Mouse (Mus musculus): Measurements from ENCODE around the gene Arrb1.
A peak's percentile ranks its signal among the peaks of the same experiment; 100 is the strongest.
"Not testable (repeated sequence)": the region's sequence is repeated elsewhere in the genome, so short reads cannot be mapped to it uniquely, and the experiment has no call there.

Gene Arrb1

DNA sequence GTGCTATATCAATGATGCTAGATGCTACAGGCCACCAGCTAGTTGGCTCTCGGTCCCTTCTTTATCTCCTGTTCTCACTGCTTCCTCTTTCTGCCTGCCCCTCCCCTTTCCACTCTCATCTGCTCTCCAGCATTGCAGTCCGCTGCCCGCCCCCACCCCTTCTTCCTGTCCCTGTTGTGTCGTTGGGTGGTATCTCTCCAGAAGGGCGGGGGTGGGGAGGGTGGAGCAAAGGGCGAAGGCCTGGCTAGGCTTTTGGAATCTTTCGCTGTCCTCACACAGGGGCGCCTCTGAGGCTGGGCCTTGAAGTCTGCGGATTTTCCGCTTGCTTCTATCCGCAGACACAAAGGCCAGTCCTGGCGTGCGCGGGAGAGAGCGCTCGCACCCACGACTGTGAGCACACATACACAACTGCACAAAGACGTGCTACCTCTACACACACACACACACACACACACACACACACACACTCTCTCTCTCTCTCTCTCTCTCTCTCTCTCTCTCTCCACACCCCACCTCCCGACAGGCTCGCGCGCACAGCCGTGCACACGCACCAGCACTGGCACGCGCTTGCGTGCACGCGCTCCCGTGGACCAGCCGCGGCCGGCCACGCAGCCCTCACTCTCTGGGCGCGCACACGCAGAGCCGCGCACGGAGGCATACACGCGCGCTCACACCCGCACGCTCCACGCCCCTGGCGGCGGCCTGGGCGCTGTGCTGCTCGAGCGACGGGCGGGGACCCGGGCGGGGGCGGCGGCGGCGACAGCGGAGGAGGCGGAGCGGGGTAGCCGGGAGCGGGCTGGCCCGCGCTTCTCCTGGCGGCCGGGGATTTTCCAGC, at the start of gene Arrb1:
Gene Arrb1, plus strand, starts transcription at position 566 of the 835 bp plus-strand sequence.
- DNase-seq = peak; percentile 89

DNA sequence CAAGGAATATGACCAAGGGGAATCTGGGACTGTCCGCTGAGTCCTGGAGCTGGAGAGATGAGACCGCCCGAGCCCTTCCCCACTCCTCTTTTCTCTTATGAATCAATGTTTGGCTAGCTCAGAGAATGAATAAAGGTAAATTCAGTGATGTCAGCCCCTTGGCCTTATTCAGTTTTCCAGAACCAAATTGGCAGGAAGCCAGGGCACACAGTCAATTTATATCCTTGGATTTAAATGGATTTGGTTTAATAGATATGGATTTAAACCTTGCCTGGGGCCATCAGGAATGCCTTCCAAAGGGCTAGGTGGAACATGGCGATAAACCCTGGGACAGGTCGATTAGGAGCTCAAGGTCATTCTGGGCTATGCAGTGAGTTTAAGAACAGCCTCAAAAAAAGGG, 45.6 kb upstream of the Arrb1 start:
- DNase-seq = no peak

GRCm38 (mm10) chr7:99499128-99499527, 36.1 kb upstream of the Arrb1 start:
- DNase-seq = peak; percentile 20

DNA sequence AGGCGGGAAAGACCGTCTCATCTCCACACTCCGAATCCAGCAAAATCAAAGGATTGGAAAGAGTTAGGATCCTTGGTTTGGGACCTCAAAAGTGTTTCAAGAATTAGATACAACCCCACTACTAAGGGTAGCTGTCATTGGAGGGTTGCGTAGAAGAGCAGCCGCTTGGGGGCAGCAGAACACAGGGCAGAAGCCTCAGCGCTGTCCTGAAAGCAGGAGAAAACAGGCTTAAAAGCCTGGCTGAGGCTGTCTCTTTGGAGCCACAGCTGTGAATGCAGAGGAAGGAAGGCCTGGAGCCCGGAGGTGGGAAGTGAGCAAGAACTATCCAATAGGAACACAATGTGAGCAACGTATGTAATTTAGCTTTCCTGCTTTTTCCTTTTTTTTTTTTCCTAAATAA, 35.1 kb upstream of the Arrb1 start:
- DNase-seq = peak; percentile 79

DNA sequence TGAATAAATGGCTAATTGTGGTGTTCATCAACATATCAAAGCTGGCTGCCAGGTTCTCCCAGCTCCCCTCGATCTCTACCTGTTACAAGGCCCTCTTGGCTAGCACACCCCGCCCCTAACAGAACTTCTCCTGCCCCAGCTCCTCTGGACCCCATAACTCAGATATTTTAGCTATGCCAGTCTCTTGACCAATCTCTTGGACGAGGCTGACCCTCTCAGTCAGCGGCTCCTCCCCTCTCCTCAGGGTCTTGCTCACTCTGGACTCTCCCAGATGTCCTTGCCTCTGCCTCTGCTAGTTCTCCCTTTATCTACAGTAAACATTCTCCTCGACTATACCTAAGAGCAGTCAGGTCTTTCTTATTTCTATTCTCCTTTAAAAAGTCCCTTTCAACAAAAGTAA, 34.6 kb upstream of the Arrb1 start:
- DNase-seq = no peak

- DNase-seq = no peak
These were observed 34.1 kb upstream of the Arrb1 start for GRCm38 (mm10) chr7:99501148-99501547.

- DNase-seq = no peak
These were observed 30.7 kb upstream of the Arrb1 start for GRCm38 (mm10) chr7:99504556-99504955.

DNA sequence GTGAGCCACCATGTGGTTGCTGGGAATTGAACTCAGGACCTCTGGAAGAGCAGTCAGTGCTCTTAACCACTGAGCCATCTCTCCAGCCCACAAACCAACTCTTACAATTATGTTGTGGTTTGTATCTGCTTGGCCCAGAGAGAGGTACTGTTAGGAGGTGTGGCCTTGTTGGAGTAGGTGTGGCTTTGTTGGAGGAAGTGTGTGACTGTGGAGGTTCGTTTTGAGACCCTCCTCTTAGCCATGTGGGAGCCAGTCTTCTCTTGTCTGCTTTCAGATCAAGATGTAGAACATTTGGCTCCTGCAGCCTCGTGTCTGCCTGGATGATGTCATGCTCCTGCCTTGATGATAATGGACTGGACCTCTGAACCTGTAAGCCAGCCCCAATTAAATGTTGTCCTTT, 27.1 kb upstream of the Arrb1 start:
- DNase-seq = not testable (repeated sequence)

GRCm38 (mm10) chr7:99510087-99510501, 25.2 kb upstream of the Arrb1 start:
- DNase-seq = no peak

DNA sequence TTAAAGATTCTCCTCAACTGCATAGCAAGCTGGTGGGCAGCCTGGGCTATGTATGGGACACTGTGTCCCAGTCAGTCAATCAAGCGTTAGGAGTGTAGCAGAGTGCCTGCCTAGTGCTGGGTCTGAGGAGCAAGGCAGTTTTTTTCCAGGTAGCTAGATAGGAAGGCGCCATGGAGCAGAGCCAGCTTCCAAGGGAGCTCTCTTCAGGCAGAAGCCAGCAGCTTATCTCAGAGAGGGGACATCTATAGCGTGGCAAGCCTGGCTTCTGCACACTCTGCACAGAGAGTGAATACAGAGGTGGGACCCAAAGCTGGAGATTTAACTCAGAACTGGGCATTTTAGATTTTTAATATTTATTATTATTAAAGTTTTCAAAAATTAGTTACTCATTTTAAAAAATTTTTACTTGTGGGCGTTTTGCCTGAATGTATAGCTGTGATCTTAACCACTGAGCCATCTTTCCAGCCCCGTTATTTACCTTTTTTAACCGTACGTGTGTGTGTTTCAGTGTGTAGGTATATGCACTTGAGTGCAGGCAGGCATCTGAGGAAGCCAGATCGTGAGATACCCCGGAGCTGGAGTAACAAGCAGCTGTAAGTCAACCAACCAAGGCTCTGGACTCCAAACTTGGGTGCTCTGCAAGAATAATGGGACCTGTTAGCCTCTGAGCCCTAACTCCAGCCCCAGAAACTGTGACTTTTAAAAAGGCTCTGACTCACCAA, 19.0 kb upstream of the Arrb1 start:
- DNase-seq = no peak

- DNase-seq = no peak
These were observed 18.5 kb upstream of the Arrb1 start for GRCm38 (mm10) chr7:99516814-99517157.

DNA sequence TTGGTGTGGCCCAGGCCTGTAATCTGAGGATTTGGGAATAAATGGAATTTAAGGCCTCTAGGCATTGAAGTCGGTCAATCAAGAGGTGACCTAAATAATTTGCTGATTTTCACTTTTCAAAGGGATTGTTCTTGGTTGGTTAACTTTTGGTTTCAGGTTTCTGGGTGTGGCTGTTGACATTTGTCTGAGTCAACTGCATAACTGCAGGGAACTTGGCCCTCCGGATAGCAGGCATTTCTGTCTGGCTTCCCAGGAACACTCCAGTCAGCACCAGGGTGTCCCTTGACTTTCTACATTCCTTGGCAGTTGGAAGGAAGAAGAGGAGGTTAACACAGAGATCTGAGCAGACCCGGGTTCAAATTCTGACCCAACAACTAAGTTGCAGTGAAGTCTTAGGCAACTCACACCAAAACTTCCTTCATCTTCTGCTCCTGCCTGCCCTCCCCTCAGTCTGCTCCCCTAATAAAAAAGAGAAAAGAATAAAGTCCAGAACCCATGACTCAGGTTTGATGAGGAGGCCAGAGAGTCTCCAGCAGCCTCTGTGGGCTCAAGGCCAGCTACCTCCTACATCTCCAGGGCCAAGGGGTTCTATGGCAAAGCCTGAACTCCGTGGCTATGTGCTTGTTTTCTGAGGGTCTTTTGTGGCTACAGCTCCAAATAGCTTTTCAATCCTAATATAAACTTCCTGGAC, 16.2 kb upstream of the Arrb1 start:
- no peak for DNase-seq

DNA sequence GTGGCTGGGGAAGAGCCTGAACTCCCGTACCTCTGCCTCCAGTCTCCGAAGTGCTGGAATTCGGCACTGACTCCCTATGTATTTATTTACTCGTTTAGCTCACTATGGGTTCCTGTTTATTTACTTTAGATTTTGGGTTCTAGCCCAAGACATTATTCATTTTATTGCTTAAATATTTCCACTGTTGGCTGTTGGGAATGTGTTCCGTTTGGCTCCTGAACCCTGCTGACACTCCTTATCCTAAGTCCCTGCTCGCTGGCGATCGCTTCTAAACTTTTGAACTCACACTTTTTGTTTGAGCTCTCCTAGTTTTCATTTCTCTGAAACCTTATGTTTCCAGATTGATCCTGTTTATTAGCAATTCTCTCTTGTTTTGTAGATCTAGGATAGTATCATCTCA, 12.1 kb upstream of the Arrb1 start:
- DNase-seq = no peak

- DNase-seq = no peak
These were observed 11.4 kb upstream of the Arrb1 start for GRCm38 (mm10) chr7:99523837-99524236.

- DNase-seq = no peak
These were observed 6.7 kb upstream of the Arrb1 start for GRCm38 (mm10) chr7:99528547-99528946.

DNA sequence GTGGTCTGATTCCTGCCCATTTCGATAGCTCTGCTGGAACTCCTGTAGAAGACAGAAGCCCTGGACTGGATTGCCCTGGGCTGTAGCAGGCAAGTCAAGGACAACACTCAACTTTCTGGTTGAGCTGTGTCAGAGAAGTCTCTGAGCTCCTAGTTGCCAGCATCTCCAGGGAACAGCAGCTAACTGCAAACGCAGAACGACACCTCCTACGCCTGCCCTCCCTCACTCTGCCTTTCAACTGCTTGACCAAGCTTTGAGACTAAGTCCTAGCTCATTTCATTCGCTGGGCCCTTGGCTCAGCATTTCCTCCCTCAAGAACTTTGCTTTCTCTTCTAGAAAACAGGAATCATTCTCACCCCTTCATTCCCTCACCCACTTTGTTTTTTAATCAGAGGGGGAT, 5.9 kb upstream of the Arrb1 start:
- DNase-seq = no peak

GRCm38 (mm10) chr7:99531408-99531970, 3.8 kb upstream of the Arrb1 start:
- DNase-seq = no peak

- DNase-seq = peak; percentile 4
These were observed 2.7 kb upstream of the Arrb1 start for GRCm38 (mm10) chr7:99532526-99532925.

DNA sequence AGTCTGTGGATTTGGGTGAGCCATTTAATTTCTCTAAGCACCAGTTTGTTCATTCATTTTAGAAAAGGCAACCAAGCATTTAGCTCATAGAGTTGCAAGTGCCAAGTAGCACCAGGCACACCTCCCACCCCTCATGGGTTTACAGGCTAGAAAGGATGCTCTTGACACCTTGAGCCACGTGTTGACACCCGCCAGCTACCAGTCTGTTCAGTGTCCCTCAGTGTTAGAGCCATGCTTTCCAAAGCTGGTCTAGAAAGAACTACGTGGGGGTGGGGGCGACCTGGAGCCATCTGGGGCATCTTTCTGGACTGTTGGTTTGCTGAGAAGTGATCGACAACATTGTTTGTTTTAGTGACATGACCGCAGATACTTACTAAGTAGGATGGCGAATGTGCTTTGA, 1.7 kb upstream of the Arrb1 start:
- DNase-seq = peak; percentile 34

GRCm38 (mm10) chr7:99534501-99534900, 765 bp upstream of the Arrb1 start:
- peak; percentile 54 for DNase-seq

DNA sequence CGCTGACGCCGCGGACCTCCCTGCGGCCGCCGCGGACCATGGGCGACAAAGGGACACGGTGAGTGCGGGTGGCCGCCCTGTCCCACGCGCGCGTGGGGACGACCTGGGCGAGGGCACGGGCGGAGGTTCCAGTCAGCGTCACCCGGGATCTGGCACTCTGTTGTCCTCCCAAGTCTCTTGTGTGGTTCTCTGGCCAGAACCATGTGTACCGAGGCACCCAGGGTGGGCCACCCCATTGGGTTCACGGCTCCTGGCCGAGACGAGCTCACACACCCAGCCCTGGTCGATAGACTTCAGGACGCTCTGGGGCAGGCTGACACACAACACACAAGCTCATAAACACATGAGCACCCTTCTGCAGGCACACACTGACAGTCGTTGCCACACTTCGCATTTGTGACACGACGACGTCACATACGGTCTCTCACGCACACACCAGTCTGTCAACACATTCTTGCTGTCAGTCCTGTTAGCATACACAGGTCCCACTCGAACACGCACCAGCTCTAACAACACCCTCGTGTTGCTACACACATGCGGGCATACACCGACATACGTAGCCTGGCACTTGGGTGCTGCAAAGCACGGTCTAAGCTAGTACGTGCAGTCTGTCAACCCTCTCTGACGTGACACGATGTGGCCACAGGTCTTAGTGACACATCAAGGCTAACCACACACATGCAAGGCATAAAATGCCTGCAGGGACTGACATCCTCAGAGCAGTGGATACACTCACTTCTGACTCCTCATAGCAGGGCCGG, 655 bp downstream of the Arrb1 start:
- DNase-seq = no peak

GRCm38 (mm10) chr7:99537183-99537756, 2.0 kb downstream of the Arrb1 start:
- DNase-seq = peak; percentile 41

Measured in cerebellum, adult 9-10 months (tissue).